Mouse (Mus musculus): ENCODE results near the gene Yipf3.

Gene Yipf3

DNA sequence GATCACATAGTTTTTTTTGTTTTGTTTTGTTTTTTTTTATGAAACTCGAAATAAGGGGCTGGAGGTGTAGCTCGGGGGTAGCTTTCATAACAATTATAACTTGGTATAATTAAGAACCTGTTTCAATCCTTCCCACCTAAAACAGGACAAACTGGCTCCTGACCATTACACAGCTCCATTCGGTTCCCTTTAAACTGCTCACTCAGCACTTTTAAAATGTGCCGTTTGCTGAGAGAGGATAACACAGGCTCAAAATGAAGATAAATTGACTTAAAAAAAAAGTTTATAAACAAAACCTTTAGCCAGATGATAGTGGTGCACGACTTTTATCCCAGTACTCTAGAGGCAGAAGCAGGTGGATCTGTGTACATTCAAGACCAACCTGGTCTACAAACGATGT lies 37.5 kb downstream of the Yipf3 start:
- 68% methylated on average over 6 of the region's 6 CpGs for WGBS

DNA sequence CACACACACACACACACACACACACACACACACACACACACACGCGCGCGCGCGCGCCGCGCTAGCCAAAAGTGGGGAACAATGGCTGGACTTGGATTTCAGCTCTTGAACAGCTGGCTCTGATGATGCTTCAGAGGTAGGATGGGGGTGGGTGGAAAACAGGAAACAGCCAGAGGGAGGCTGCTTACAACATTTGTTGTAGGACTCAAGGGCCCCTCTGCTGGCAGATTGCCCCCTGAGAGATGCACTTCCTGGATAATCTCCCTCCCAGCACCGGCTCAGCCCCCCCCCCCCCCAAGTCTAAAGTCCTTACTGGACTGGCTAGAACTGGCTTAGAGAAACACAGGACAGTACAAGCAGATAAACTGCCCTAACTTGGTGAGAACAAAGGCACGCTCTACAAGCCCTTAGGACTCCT lies 39.8 kb downstream of the Yipf3 start:
- 37% methylated on average over 11 of the region's 11 CpGs for WGBS

DNA sequence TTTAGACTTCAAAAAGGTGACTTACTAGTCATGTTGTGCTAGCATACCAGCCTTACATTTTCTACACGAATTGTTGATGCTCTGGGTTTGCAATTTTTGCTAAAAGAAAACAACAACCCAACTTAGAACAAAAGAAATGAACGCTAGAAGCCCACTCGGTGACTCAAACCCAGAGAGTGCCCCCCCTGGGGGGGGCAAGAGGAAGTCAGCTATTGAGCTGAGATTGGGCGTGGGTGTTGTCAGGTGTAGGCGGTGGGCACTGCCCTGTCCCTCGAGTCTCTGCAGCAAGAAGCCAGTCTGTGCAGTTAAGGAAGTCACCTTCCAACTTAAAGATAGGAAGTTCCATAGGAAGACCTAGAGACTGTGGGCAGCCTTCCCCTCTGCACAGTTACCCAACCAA lies 48.7 kb downstream of the Yipf3 start:
- WGBS, result 31% methylated on average over 6 of the region's 6 CpGs

DNA sequence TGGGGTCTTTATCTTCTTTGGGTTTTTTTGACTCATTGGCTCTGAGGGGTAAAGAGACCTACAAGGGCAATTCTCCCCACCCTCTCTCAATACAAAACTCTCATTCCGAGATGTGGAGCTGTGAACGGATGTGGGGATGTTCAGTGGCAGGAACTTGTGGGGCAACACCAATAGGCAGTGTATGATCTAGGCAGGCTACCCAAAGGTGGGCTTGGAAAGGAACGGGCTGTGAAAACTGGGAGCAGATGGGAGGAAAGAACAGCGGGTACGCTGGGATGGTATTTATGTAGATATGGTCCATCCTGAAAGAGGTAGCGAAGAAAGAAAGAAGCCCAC lies 49.1 kb downstream of the Yipf3 start:
- 17% methylated on average over 6 of the region's 6 CpGs for WGBS

DNA sequence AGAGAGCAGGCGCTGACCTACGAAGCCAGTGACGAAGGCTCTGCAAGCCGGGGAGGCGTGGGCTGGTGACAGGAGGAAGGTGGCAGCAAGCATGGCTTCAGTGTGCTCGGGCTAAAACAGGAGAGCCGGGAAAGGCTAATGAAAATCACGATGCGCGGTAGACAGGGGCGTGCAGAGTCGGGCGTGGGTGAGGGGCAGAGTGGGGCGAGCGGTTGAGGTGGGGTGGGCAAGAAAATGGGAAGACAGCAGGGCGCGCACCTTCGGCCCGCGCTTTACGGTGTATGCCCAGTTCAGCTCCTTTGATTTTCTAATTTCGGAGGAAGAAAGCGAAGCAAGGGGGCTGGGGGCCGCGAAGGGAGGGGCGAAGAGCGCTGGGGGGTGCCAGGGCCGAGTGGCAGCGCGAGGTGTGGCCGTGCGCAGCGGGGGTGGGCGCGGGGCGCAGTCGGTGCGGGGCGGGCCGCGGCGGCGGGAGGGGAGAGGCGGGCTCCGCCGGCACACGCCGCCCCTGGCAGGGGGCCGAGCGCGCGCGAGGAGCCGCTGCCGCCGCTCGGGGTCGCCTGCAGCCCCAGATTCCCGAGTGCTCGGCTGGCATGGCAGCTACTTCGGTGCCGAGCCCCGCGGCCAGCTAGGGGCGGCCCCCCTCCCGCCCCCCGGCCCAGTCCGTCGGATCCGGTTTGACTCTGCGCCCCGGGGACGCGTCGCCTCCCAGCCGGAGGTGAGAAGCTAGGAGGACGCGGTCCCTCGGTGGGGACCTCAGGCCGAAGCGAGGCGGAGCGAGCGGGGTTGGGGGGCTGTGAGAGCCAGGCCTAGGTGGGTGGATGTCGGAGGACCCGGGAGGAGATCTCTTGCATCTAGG lies 49.7 kb downstream of the Yipf3 start, which contains the start of gene Dlk2:
TSS of gene Dlk2 (plus strand) at position 58 of the 856 bp plus-strand sequence.
- WGBS, result 1% methylated on average over 76 of the region's 86 CpGs

DNA sequence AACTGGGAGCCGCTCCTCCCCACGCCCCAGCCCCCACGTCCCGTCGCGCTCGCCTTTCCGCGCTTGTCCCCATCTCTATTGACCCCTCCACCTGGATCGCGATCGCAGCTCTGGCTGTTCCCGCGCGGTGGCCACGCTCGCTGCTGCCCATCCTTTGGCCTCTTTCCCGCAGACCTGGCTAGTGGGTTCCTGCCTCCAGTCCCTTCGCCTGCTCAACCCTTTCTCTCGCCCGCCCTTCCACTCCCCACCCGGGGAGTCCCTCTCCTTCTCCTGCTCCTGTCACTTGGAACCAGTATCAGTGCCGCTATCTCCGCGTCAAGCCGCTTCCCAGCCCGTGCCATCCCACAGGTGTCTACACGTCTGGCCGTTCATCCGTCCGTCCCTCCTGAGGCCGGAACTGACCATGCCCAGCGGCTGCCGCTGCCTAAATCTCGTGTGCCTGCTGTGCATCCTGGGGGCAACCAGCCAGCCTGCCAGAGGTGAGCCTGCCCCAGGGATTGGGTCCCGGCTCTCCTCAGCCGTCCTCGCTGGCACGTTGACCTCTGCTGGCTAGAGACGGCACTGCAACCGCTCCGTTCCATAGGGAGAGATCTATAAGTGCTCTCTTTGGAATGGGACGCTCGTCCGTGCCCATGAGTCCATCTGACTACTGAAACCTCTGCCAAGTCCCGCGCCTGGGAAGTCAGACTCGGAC lies 50.5 kb downstream of the Yipf3 start:
- under 1% methylated on average over 48 of the region's 48 CpGs for WGBS

DNA sequence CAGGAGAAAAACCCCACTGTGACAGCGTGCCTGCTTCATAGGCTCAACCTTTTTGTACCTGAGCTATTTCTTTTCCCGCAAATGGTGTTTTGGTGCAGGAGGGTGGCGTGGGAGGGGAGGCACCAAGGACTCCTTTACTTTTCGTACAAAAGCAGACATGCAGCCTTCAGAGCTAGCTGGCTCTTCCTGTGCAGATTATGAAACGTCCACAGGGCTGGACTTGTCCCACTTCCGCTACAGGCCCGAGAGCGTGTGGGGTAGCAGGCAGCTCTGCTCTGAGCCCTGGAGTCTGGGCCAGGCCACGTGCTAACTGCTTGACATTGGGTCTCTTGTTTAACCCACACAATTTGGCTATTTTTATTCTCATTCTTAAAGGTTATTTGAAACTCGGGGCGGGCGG lies 54.0 kb downstream of the Yipf3 start:
- 46% methylated on average over 12 of the region's 12 CpGs for WGBS

Data from cerebral cortex, adult 2 months (tissue).